Mouse (Mus musculus): ENCODE measurements around the gene Grap2.

The Grap2 gene

DNA sequence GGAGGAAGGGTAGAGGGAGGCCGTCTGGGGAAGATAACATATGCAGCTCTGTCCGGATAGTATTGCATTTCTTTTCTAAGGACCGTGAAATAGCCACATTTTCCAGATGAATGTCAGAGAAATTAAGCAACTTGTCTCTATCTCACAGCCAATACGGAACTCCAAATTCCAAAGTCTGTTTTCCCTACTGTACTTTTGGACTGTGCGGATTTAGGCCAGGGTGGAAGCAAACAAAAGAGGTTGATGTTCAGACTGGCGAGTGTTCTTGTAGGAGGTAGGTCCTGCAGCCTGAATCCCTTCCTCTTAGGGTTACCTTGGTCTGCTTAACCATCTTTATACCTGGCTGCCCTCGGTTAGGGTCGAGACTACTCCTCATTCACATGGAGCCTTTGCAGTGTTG lies 109.9 kb downstream of the Grap2 start:
- DNase-seq (ENCODE audit: low spot score in 2 of 2), result no peak

DNA sequence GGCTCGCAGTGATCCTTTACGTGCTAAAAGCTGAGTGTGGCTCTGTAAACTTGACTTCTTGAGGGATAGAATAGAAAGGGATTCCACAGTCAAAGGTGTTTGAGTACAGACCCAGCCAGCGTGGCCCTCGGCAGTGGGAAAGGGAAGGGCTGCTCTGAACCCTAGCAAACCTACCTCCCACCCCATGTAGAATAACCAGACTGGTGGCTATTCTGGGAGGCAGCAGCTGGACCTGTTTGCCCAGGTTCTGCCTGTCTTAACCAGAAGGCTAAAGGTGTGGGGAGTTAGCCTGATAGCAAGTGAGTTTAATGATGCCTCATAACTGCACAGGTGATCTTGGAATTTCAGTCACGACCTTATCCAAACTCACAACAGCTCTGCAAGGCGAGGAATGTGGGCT lies 110.8 kb downstream of the Grap2 start:
- DNase-seq (ENCODE audit: low spot score in 2 of 2), result no peak

DNA sequence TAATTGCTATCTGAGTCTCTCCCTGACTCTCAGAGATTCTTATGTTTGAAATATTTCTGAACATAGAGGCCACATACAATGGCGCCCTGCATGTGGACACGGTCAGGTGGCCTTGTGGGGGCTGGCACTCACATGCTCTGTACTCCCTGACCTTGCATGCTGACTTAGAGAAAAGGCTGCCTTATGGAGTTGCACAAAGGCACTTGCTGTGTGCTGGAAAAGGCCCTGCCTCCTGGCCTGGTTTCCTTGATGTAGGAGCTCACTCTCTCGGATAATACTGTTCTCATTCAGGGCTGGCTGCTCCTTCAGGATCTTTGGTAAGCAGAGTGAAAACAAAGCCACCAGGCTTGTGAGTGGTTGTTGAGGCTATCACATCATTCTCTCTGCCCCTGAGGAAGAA lies 111.6 kb downstream of the Grap2 start:
- DNase-seq (ENCODE audit: low spot score in 2 of 2), result no peak

GRCm38 (mm10) chr15:80684786-80685602 lies 112.6 kb downstream of the Grap2 start:
- no peak for DNase-seq (ENCODE audit: low spot score in 2 of 2)

GRCm38 (mm10) chr15:80685603-80685895 lies 113.2 kb downstream of the Grap2 start:
- no peak for DNase-seq (ENCODE audit: low spot score in 2 of 2)

GRCm38 (mm10) chr15:80688536-80688935 lies 116.1 kb downstream of the Grap2 start:
- DNase-seq (ENCODE audit: low spot score in 2 of 2), result no peak

DNA sequence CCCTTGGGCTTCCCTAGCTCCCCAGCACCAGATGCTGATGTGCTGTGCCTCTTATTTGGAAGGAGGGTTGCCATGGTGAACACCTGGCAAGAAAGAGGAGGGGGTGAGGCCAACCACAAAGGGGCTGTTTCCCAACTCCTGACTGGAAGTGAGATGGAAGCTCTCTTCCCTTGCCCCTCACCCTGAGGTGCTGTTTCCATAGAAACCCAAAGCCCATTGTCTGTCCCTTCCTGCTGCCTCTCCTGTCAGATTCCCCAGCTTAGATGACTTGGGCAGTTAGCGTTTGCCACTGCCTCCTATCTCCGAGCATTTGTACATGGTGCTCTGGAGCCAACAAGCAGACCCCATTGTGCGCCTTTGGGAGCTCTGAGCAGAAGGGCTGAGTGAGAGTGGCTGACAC lies 121.1 kb downstream of the Grap2 start:
- no peak for DNase-seq (ENCODE audit: low spot score in 2 of 2)

DNA sequence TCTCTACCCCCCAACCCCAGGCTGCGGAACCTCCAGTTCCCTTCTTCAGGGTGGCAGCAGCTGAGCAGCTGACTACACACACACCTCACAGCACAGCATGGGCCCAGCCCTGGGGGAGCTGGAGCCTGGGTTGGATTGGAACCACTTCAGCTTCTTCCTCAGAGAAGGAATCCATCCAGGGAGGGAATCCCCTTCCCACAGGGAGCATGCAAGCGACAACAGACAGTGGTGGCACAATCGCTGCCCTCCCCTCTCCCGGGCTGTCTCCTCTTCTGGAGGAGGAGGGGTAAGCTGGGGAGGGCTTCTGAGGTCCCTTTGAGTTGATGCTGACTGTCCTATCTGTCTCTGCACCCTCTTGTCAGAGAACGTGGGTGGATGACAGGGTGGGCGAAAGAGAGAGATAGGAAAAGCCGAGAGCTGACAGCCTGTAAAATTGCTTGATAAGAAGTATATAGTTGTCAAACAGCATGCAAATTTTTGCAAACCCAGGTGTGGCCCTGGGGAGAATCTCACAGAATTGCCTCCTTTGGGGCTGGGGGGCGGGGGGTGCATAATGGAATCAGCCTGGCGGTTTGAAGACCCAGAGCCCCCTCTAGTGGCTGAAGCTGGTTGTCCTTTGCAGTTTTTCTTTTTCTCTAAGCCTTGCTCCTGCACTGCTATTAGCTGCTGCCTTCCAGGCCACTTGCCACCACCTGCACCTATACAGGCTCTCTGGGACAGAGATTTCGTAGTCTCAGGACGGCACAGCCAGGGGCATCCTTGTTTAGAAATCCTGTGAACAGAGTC lies 121.9 kb downstream of the Grap2 start:
- peak in 1 of 2 experiments; percentile 79 for DNase-seq (ENCODE audit: low spot score in 2 of 2)

DNA sequence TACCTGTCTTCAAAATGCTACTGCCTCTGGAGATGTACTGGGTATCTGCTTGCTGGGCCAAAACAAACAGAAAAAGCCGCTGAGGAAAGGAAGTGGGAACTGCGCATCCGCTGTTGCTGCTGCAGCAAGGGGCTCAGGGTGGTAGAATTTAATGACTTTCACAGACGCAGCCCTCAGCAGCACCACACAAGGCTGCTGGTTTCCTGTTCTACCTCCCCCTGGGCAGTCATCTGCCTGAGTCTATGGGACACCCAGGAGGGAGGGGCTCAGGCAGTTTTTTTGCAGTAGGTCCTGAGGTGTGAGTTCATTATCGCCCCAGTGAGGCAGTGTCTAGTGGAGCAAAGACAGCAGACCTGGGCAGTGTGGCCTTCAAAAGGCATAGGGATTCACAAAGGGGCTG lies 125.2 kb downstream of the Grap2 start:
- DNase-seq (ENCODE audit: low spot score in 2 of 2), result no peak

DNA sequence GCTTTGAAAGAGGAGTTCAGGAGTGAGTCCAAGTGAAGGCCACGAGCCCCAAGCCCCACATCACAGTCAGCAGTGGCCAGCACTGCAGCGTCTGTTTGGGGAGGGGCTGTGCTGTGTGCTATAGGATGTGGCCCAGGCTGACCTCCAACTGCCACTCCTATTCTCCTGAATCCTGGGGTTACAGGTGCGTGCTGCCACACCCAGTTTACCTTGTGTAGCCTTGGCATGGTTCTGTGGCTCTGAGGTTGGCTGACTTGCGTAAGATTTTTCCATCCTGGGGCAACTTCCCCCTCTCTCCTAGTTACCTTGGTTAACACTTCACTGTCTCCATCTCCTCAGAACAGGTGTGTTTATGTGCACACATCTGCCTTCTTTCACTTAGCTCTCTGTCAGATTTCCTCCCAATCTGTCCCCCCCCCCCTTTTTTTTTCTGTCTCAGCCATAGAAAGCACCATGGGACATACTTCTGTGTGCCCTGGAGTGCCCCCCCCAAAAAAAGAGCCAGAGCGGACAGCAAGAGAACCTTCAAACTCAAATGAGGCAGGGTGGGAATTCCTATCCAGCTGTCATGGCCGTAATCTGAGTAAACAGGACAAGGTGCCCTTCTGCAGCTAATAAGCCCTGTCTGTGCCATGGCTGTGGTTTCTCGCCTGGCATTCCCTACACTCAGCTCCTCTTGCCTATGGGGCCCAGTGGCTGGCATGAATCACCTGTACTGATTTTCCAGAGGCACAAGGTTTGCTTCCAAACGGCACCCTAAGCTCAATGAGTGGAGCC lies 129.3 kb downstream of the Grap2 start:
- DNase-seq (ENCODE audit: low spot score in 2 of 2), result no peak
